Mouse (Mus musculus): ENCODE measurements around the gene Rph3al. TPM values are rescaled to one million over a fixed set of nuclear protein-coding genes. Genes with fewer than 3 reads are reported as not detected.

Rph3al gene
- 3.4 and 4.0 TPM in 2 replicates for total RNA-seq (2014; rRNA removed)
- polyA plus RNA-seq (2015; fragmentation: Nextera tagmentation; extraction: Ambion mirVana): 3.0 and 3.1 TPM in 2 replicates

DNA sequence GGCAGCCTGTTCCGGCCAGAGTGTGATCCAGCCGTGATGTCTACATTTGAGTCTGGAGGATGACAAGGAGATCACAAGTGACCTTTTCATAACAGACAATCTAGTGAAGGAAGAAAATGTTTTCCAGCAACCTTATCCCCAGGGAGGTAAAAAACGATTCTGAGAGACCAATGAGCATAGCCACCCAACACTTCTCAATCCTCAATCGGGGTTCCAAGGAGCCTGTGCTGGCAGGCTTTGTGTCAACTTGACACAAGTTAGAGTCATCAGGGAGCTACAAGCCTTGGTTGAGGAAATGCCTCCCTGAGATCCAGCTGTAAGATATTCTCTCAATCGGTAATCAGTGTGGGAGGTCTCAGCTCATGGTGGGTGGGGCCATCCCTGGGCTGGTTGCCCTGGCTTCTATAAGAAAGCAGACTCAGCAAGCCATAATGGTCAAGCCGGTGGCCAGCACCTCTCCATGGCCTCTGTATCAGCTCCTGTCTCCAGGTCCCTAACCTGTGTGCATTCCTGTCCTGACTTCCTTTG is at the start of gene Rph3al:
Rph3al (minus strand) TSS at position 51 of the 528 bp plus-strand sequence.
- DNase-seq (ENCODE audit: low spot score) (no peak), ATAC-seq (ENCODE audit: low FRiP score) (no peak)
- no peak within 1 kb of the TSS for H3K9ac ChIP-seq (replicated peaks; ENCODE audit: low read length, poor library complexity, severe bottlenecking)
- H3K9me3 ChIP-seq (ENCODE audit: low read length): no peaks in the 10 kb centered on the region
- H3K27me3 ChIP-seq (ENCODE audit: insufficient read depth, low read length): no peaks in the 10 kb centered on the region
- WGBS: 65% methylated on average over 6 of the region's 6 CpGs
- no peak within 1 kb of the TSS for H3K4me3 ChIP-seq (ENCODE audit: low read depth, low read length)
- TF ChIP-seq CTCF (IDR thresholded peaks at IDR 0.05): no peak
- peak within 1 kb of the TSS; percentile 12; the same call in 1 of the 2 replicates for H3K27ac ChIP-seq (ENCODE audit: low read depth, low read length)
- peaks cover 5% of the 10 kb centered on the region; the same call in 1 of the 2 replicates for H3K4me1 ChIP-seq (ENCODE audit: insufficient read depth, low read length)
- H3K36me3 ChIP-seq (ENCODE audit: insufficient read depth, low read length): no peaks in the 10 kb centered on the region
- no peak within 1 kb of the TSS for H3K4me2 ChIP-seq (ENCODE audit: low read depth, low read length, poor library complexity, severe bottlenecking)

DNA sequence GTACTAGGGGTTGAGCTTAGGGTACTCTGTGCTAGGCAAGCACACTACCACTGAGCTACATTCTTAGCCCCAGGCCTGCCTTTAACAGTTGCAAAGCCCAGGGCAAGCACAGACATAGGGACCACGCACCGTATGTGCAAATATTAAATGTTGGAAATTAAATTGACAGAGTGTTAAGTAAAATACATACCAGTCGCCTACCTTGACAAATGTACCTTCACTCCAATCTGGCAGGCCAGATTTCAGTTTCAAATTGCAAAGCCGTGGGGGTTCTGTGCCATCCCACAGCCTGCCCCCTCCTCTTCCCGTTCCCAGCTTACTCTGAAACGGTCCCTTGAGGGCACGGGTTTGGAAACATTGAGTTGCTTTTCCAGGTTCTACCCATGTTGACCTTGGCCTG is 47.7 kb upstream of the Rph3al start:
- Histone ChIP-seq H3K4me2 (ENCODE audit: low read depth, low read length, poor library complexity, severe bottlenecking) (no peak overlapping the region), H3K36me3 (ENCODE audit: insufficient read depth, low read length) (no peaks in the 10 kb centered on the region), H3K9me3 (ENCODE audit: low read length) (no peaks in the 10 kb centered on the region), H3K4me1 (ENCODE audit: insufficient read depth, low read length) (no peaks in the 10 kb centered on the region), H3K4me3 (ENCODE audit: low read depth, low read length) (no peak overlapping the region), H3K27me3 (ENCODE audit: insufficient read depth, low read length) (no peaks in the 10 kb centered on the region), H3K9ac (replicated peaks; ENCODE audit: low read length, poor library complexity, severe bottlenecking) (no peak overlapping the region), H3K27ac (ENCODE audit: low read depth, low read length) (no peak overlapping the region)
- no peak for TF ChIP-seq CTCF (IDR thresholded peaks at IDR 0.05)
- 77% methylated on average over 7 of the region's 7 CpGs for WGBS
- no peak for ATAC-seq (ENCODE audit: low FRiP score)
- no peak for DNase-seq (ENCODE audit: low spot score)

DNA sequence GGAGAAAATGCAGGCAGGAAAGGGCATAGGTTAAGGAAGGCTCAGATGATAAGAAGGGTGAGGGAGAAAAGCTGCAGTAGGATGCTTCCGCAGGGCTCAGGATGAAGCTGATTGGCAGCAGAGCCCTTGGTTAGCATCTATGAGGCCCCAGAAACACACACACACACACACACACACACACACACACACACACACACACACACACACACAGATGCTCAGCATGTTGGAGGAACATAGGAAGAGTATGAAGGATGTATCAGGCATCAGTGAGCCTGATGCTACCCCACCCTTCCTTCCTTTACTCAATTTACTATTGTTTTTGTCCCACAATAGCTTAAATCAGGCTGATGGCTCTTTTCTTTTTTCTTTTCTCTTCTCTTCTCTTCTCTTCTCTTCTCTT is 46.4 kb upstream of the Rph3al start:
- WGBS: 67% methylated on average over 1 of the region's 1 CpGs
- H3K9me3 ChIP-seq (ENCODE audit: low read length): no peaks in the 10 kb centered on the region
- no peak overlapping the region for H3K27ac ChIP-seq (ENCODE audit: low read depth, low read length)
- ATAC-seq (ENCODE audit: low FRiP score) (no peak), DNase-seq (ENCODE audit: low spot score) (no peak)
- H3K4me3 ChIP-seq (ENCODE audit: low read depth, low read length): no peak overlapping the region
- no peak overlapping the region for H3K9ac ChIP-seq (replicated peaks; ENCODE audit: low read length, poor library complexity, severe bottlenecking)
- H3K4me2 ChIP-seq (ENCODE audit: low read depth, low read length, poor library complexity, severe bottlenecking): no peak overlapping the region
- H3K36me3 ChIP-seq (ENCODE audit: insufficient read depth, low read length): no peaks in the 10 kb centered on the region
- no peaks in the 10 kb centered on the region for H3K27me3 ChIP-seq (ENCODE audit: insufficient read depth, low read length)
- no peaks in the 10 kb centered on the region for H3K4me1 ChIP-seq (ENCODE audit: insufficient read depth, low read length)
- no peak for TF ChIP-seq CTCF (IDR thresholded peaks at IDR 0.05)

DNA sequence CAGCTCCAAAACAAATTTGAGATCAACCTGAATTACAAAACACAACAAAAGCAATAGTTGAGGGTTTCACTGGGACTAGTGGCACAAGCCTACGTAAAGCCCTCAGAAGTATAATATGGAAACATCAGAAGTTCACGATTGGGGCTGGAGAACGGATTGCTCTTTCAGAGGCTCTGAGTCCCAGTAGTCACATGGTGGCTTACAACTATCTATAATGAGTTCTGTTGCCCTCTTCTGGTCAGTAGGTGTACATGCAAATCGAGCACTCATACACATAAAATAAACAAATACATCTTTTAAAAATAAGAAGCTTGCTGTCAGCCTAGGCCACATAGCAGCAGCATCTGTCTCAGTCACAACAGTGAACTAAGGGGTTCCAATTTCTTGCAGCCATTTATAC is 45.0 kb upstream of the Rph3al start:
- DNase-seq (ENCODE audit: low spot score) (no peak), ATAC-seq (ENCODE audit: low FRiP score) (no peak)
- Histone ChIP-seq H3K4me2 (ENCODE audit: low read depth, low read length, poor library complexity, severe bottlenecking) (no peak overlapping the region), H3K4me3 (ENCODE audit: low read depth, low read length) (no peak overlapping the region), H3K9ac (replicated peaks; ENCODE audit: low read length, poor library complexity, severe bottlenecking) (no peak overlapping the region), H3K36me3 (ENCODE audit: insufficient read depth, low read length) (no peaks in the 10 kb centered on the region), H3K27me3 (ENCODE audit: insufficient read depth, low read length) (no peaks in the 10 kb centered on the region), H3K4me1 (ENCODE audit: insufficient read depth, low read length) (no peaks in the 10 kb centered on the region), H3K9me3 (ENCODE audit: low read length) (no peaks in the 10 kb centered on the region), H3K27ac (ENCODE audit: low read depth, low read length) (no peak overlapping the region)
- WGBS: 72% methylated on average over 4 of the region's 4 CpGs
- peak; percentile 42 for TF ChIP-seq CTCF (IDR thresholded peaks at IDR 0.05)

DNA sequence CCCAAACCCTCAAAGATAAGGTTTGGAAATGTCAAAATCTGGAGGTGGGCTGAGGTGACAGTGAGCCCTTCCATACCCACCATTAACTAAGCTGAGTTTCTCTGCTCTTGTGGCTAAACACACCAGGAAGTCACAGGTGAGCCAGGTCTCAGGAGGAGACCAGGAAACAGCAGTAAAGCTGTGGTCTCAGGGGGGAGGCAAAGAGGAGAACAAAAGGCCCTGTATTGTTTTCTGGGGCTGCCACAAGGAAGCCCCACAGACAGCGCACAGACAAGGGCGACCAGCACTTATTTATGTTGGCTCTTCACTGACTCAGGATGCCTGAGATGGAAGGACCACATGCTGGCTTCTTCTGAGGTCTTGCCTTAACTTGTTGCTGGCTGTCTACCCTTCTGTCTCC is 42.2 kb upstream of the Rph3al start:
- ATAC-seq (ENCODE audit: low FRiP score) (no peak), DNase-seq (ENCODE audit: low spot score) (no peak)
- TF ChIP-seq CTCF (IDR thresholded peaks at IDR 0.05): no peak
- no peaks in the 10 kb centered on the region for H3K36me3 ChIP-seq (ENCODE audit: insufficient read depth, low read length)
- no peaks in the 10 kb centered on the region for H3K27me3 ChIP-seq (ENCODE audit: insufficient read depth, low read length)
- no peaks in the 10 kb centered on the region for H3K4me1 ChIP-seq (ENCODE audit: insufficient read depth, low read length)
- H3K4me3 ChIP-seq (ENCODE audit: low read depth, low read length): no peak overlapping the region
- H3K9me3 ChIP-seq (ENCODE audit: low read length): no peaks in the 10 kb centered on the region
- no peak overlapping the region for H3K9ac ChIP-seq (replicated peaks; ENCODE audit: low read length, poor library complexity, severe bottlenecking)
- H3K27ac ChIP-seq (ENCODE audit: low read depth, low read length): no peak overlapping the region
- 49% methylated on average over 2 of the region's 2 CpGs for WGBS
- H3K4me2 ChIP-seq (ENCODE audit: low read depth, low read length, poor library complexity, severe bottlenecking): no peak overlapping the region

DNA sequence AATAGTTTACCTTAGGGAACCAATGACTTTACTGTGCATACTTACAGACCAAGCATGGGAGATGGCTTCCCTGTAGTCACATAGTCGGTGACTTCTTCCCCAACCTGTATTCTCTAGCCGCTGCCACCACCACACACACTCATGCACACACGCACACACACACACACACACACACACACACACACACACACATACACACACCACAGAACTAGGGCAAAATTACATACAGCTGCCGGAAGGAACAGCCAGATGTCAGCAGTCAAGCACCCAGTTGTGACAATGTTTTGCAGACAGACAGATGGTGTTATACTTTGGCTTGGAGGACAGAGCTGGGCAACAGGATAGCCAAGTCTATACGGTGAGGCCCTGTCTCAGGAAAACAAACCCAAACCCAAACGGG is 39.8 kb upstream of the Rph3al start:
- Histone ChIP-seq H3K27me3 (ENCODE audit: insufficient read depth, low read length) (no peaks in the 10 kb centered on the region), H3K36me3 (ENCODE audit: insufficient read depth, low read length) (no peaks in the 10 kb centered on the region), H3K9me3 (ENCODE audit: low read length) (no peaks in the 10 kb centered on the region), H3K4me3 (ENCODE audit: low read depth, low read length) (no peak overlapping the region), H3K9ac (replicated peaks; ENCODE audit: low read length, poor library complexity, severe bottlenecking) (no peak overlapping the region), H3K4me2 (ENCODE audit: low read depth, low read length, poor library complexity, severe bottlenecking) (no peak overlapping the region), H3K4me1 (ENCODE audit: insufficient read depth, low read length) (no peaks in the 10 kb centered on the region), H3K27ac (ENCODE audit: low read depth, low read length) (no peak overlapping the region)
- no peak for TF ChIP-seq CTCF (IDR thresholded peaks at IDR 0.05)
- ATAC-seq (ENCODE audit: low FRiP score): no peak
- 89% methylated on average over 6 of the region's 6 CpGs for WGBS
- DNase-seq (ENCODE audit: low spot score): no peak

Measured in midbrain, postnatal 0 days (tissue).